Mouse (Mus musculus) ES-Bruce4 (cell line): ENCODE measurements around the gene Samd4b. TPM values are rescaled to one million over a fixed set of nuclear protein-coding genes. Genes with fewer than 3 reads are reported as not detected.

Experiments
- H3K27ac ChIP-seq: 2 replicates; pipeline ENCODE4 v1.5.1; 2012; ENCODE audit warnings: low read length, inconsistent platforms; ENCODE audit not compliant: insufficient read depth
- H3K27me3 ChIP-seq: 2 replicates; pipeline ENCODE4 v1.6.1; 2012; ENCODE audit warnings: mild to moderate bottlenecking, low read length, inconsistent platforms; ENCODE audit not compliant: control insufficient read depth, poor library complexity, insufficient read depth, severe bottlenecking
- H3K36me3 ChIP-seq: 2 replicates; pipeline ENCODE4 v1.6.1; 2012; ENCODE audit warnings: inconsistent platforms, mild to moderate bottlenecking, low read length, moderate library complexity; ENCODE audit not compliant: control insufficient read depth, poor library complexity, insufficient read depth, severe bottlenecking
- H3K4me1 ChIP-seq: one replicate; pipeline ENCODE4 v1.8.1; 2011; ENCODE audit warnings: low read length; ENCODE audit not compliant: control insufficient read depth, insufficient read depth
- H3K4me3 ChIP-seq: 2 replicates; pipeline ENCODE4 v1.5.1; 2011; ENCODE audit warnings: low read depth, mild to moderate bottlenecking, low read length
- H3K9ac ChIP-seq: 2 replicates; pipeline ENCODE4 v1.6.1; 2012; ENCODE audit warnings: low read depth, mild to moderate bottlenecking, inconsistent platforms; ENCODE audit not compliant: poor library complexity, severe bottlenecking
- H3K9me3 ChIP-seq: replicated peaks from 2 replicates; pipeline ENCODE4 v1.6.1; 2012; ENCODE audit warnings: mild to moderate bottlenecking, low read length, inconsistent platforms; ENCODE audit not compliant: control insufficient read depth, poor library complexity, insufficient read depth, severe bottlenecking
- CTCF ChIP-seq: IDR thresholded peaks from one replicate; pipeline ENCODE4 v1.8.1; 2011; ENCODE audit warnings: low read depth, low read length
- EP300 ChIP-seq: IDR thresholded peaks from 2 replicates; pipeline ENCODE4 v1.6.1; 2011; ENCODE audit warnings: low read depth, low read length; ENCODE audit not compliant: insufficient read depth
- POLR2A ChIP-seq: IDR thresholded peaks from one replicate; pipeline ENCODE4 v1.8.1; 2011; ENCODE audit warnings: low read length; ENCODE audit not compliant: insufficient read depth
- polyA plus RNA-seq: library from polyadenylated mRNA; stranded (reverse); fragments of >200 nt; gene quantifications from 2 replicates; pipeline ENCODE4 v1.2.4, GENCODE M21; 2011; ENCODE audit warnings: low read depth; ENCODE audit not compliant: missing spikeins, insufficient read depth, insufficient read length

Samd4b gene
- 86.0 and 94.1 TPM in 2 replicates for polyA plus RNA-seq

- H3K4me1 ChIP-seq: peaks cover 21% of the 10 kb centered on the region
- peak within 1 kb of the TSS; percentile 85 for H3K27ac ChIP-seq
- no peaks in the 10 kb centered on the region for H3K36me3 ChIP-seq
- no peaks in the 10 kb centered on the region for H3K9me3 ChIP-seq
- no peaks in the 10 kb centered on the region for H3K27me3 ChIP-seq
- TF ChIP-seq EP300 (no peak), CTCF (no peak), POLR2A (no peak)
- peak within 1 kb of the TSS; percentile 85 for H3K9ac ChIP-seq
- peak within 1 kb of the TSS; percentile 77 for H3K4me3 ChIP-seq
These were observed at the start of gene Samd4b, which contains the start of gene Pak4 for GRCm38 (mm10) chr7:28597642-28598446. Samd4b (minus strand) TSS chr7:28598144. Pak4 (minus strand) TSS chr7:28598185.

- no peak overlapping the region for H3K4me3 ChIP-seq
These were observed 49.1 kb upstream of the Samd4b start for GRCm38 (mm10) chr7:28647016-28647415.

GRCm38 (mm10) chr7:28645947-28646475 lies 48.1 kb upstream of the Samd4b start:
- no peak for TF ChIP-seq CTCF
- TF ChIP-seq POLR2A: no peak
- TF ChIP-seq EP300: no peak
- H3K27me3 ChIP-seq: no peaks in the 10 kb centered on the region
- no peak overlapping the region for H3K4me3 ChIP-seq
- H3K9me3 ChIP-seq: no peaks in the 10 kb centered on the region
- H3K27ac ChIP-seq: no peak overlapping the region
- H3K9ac ChIP-seq: no peak overlapping the region
- H3K4me1 ChIP-seq: no peaks in the 10 kb centered on the region
- H3K36me3 ChIP-seq: no peaks in the 10 kb centered on the region

More at GRCm38 (mm10) chr7:28647016-28647415, 49.1 kb upstream of the Samd4b start:
- TF ChIP-seq EP300 (no peak), CTCF (peak; percentile 69), POLR2A (no peak)
- Histone ChIP-seq H3K36me3 (no peaks in the 10 kb centered on the region), H3K4me1 (no peaks in the 10 kb centered on the region), H3K9ac (no peak overlapping the region), H3K27ac (no peak overlapping the region), H3K9me3 (no peaks in the 10 kb centered on the region), H3K27me3 (no peaks in the 10 kb centered on the region)

- Histone ChIP-seq H3K27me3 (no peaks in the 10 kb centered on the region), H3K4me1 (no peaks in the 10 kb centered on the region), H3K36me3 (no peaks in the 10 kb centered on the region), H3K27ac (no peak overlapping the region), H3K9me3 (no peaks in the 10 kb centered on the region), H3K9ac (no peak overlapping the region), H3K4me3 (no peak overlapping the region)
- TF ChIP-seq EP300 (0 out of 2 replicates have a peak, but pooled peaks have one; percentile 19), POLR2A (no peak), CTCF (no peak)
These were observed 47.4 kb upstream of the Samd4b start for GRCm38 (mm10) chr7:28645366-28645765.

- H3K9ac ChIP-seq: no peak overlapping the region
- H3K4me1 ChIP-seq: peaks cover 1% of the 10 kb centered on the region
- H3K36me3 ChIP-seq: no peaks in the 10 kb centered on the region
- H3K27me3 ChIP-seq: no peaks in the 10 kb centered on the region
- H3K9me3 ChIP-seq: no peaks in the 10 kb centered on the region
- no peak overlapping the region for H3K27ac ChIP-seq
- no peak for TF ChIP-seq EP300
- TF ChIP-seq CTCF: no peak
- TF ChIP-seq POLR2A: no peak
- H3K4me3 ChIP-seq: no peak overlapping the region
These were observed 43.6 kb upstream of the Samd4b start for GRCm38 (mm10) chr7:28641546-28641945.

GRCm38 (mm10) chr7:28637511-28637910 lies 39.6 kb upstream of the Samd4b start:
- Histone ChIP-seq H3K9me3 (no peaks in the 10 kb centered on the region), H3K27me3 (no peaks in the 10 kb centered on the region), H3K4me3 (no peak overlapping the region), H3K36me3 (no peaks in the 10 kb centered on the region), H3K9ac (no peak overlapping the region), H3K27ac (no peak overlapping the region), H3K4me1 (peaks cover 1% of the 10 kb centered on the region)
- TF ChIP-seq EP300: no peak
- no peak for TF ChIP-seq POLR2A
- no peak for TF ChIP-seq CTCF
